Mouse (Mus musculus): ENCODE measurements around the gene Wdr1. TPM values are rescaled to one million over a fixed set of nuclear protein-coding genes. Genes with fewer than 3 reads are reported as not detected.
"Not testable (repeated sequence)": the region's sequence is repeated elsewhere in the genome, so short reads cannot be mapped to it uniquely, and the experiment has no call there.

Wdr1 gene
- total RNA-seq (2021): 100 to 1,000 TPM; 196 to 199 TPM
- long read RNA-seq, experiment 1, transcript Wdr1-205 (15 exons, 2,139 nt): minor isoform, 7 of 486 reads
- long read RNA-seq, experiment 1, transcript Wdr1-201 (15 exons, 3,089 nt): major isoform, 421 of 486 reads
- long read RNA-seq, experiment 1, partial matches to known transcripts: 27 of 486 reads
- long read RNA-seq, experiment 1, other reads (novel, unspliced or antisense): 28 of 486 reads
- long read RNA-seq, experiment 2, transcript Wdr1-201 (15 exons, 3,089 nt): major isoform, 331 of 389 reads
- long read RNA-seq, experiment 2, transcript Wdr1-205 (15 exons, 2,139 nt): minor isoform, 7 of 389 reads
- long read RNA-seq, experiment 2, partial matches to known transcripts: 21 of 389 reads
- long read RNA-seq, experiment 2, other reads (novel, unspliced or antisense): 28 of 389 reads

DNA sequence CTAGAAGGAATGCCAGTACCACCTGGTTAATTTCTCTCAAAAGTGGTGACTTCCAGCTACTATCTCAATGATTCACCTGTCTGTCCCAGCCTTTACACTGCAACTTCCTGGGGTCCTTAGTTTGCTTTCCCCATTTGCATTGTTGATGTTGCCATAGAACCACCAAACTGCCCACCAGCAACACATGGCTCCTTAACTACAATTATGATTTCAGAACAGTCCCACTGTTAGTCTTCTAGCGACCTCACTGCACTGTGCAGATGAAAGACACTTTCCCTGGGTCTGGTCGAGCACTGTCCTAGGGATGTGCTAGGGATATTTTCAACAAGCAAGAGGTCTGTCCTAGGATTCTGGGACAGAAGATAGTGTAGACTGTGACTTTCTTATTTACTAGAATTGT lies at the start of gene Wdr1:
Wdr1 (minus strand) TSS at position 101 of the 400 bp plus-strand sequence.
- DNase-seq (ENCODE audit: low spot score in 2 of 2): no peak
- intact Hi-C loops (cut with DNase I): no loop called here

DNA sequence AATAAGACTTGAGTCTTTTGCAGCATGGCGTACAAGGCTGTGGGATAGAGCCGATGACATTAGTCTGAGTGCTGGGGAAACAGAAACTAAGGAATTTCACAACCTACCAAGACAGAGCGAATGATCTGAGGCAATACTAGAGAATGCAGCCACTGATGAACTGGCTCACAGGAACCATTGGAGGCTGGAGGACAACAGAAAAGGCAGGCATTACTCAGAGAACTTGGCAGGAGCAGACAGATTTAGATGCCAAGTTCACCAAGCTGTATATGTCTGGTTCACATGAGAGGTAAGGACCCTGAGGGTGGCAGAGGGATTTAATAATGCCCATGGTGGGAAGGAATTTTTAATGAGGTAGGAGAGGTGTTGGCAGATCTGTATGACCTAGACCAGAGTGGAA lies 48.1 kb upstream of the Wdr1 start:
- intact Hi-C loops (cut with DNase I): no loop called here
- DNase-seq (ENCODE audit: low spot score in 2 of 2): no peak

DNA sequence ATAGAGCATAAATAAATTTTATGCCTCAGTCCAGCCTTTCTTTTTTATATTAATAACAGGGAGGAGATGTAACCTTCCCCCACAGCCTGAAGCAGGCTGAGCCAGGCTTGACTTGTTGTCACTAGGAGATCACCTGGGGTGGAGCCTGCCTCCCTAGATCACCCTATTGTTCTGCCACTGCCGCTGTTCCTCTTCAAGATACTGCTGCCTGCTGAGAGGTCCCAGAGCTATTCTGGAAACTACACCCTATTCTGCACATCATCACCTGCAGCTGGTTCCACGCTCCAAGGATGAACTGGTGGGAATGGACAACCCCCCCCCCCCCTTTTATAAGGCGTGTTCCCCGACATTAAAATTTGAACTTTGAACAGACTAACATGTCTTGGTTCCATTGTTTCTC lies 45.2 kb upstream of the Wdr1 start:
- intact Hi-C loops (cut with DNase I); DNase-seq (ENCODE audit: low spot score in 2 of 2): not testable (repeated sequence)

DNA sequence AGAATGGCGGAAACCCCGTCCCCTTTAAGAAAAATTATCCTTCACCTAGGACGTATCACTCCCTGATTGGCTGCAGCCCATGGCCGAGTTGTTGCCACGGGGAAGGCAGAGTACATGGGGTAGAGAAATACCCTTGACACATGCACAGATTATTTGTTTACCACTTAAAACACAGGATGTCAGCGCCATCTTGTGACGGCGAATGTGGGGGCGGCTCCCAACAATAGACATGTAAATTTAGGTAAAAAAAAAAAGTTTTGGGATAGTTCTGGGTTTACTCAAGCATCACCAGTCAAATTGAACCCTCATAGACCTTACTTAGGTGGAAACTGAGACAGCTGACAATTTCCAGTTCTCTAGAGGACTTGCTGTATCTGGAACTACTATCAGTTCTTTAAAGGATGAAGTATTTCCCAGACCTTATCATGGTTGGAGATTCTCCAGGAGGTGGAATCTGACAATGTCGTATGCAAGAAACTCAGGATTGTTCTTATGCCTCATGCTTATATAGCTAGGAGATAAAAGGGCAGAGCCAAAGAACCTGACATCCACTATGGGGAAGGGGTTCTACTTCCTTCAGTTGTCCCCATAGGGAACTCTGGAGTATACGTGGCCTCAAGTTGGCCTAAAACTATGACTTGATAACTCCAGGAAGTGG lies 35.8 kb upstream of the Wdr1 start:
- intact Hi-C loops (cut with DNase I): no loop called here
- DNase-seq (ENCODE audit: low spot score in 2 of 2): no peak

DNA sequence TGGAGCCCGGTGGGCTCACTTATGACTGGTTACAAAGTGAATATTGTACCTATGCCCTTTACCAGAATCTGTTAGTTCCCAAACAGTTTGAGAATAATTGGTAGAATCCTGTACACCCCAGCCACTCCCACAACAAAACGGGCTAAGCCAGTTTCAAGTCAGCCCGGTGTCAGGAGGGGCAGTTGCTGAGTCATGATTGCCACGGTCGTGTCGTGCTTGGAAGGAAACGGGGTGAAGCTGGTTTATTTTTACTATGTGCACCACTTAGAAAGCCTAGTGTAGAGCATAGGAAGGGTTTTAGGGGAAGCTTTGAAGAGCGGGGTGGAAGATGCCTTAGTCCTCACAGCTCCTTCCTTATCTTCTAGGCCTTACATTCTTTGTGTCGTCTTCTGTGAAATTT lies 25.9 kb upstream of the Wdr1 start:
- intact Hi-C loops (cut with DNase I): no loop called here
- DNase-seq (ENCODE audit: low spot score in 2 of 2): no peak

DNA sequence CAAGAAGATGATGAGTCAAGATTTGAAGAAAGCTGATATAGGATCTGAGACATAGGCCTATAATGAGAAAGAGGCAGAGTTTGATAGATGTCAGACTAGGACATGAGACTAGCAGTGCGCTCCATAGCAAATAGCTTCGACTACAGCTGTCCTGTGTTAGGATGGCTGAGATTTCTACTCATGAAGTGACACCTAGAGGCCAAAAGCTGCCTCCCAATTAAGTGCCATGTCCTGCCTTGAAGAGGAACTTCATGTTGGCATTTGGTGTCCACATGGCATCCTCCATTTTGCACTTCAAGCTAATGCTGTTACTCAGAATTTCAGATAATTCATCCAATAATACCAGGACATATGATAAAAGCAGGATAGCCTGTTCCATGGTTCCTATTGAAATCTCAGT lies 22.4 kb upstream of the Wdr1 start:
- intact Hi-C loops (cut with DNase I): no loop called here
- DNase-seq (ENCODE audit: low spot score in 2 of 2): no peak

DNA sequence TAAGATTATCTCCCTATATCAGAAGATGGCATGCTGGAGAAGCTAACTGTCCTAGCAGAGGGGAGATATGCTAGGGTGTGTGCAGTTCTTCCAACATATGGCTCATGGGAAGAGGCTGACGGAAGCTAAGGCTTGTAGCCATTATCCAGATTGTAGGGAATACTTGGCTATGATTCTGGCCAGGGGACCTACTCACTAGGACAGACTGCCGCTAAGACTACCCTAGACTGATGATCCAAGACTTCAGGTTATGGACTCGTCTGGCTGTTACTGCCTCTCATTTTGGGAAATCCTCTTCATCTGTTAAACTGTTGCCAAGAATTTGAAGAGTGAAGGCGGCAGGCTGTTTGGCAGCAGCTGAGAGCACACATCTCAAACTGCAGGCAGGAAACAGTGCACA lies 20.0 kb upstream of the Wdr1 start:
- DNase-seq (ENCODE audit: low spot score in 2 of 2): peak; percentile 32 to 55
- intact Hi-C loops (cut with DNase I): no loop called here

DNA sequence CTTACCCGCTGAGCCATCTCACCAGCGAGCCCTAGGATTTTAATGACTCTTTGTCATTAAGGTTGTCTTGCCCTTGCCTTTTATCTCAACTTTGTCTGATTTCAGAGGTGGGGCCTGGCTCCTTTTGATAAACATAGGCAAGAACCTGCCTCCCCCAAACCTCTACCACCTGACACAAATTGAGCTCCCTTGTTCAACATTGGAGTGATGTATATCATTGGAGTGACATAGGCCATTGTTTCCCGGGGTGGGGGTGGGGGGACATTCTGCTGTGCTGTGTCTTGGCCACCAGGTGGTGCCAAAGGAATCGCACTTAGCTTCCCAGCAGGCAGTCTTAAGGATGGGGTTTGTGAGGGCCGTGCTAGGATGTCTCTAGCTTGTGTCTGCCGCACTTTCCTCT lies 17.7 kb upstream of the Wdr1 start:
- DNase-seq (ENCODE audit: low spot score in 2 of 2): peak in 1 of 2 experiments; percentile 50
- intact Hi-C loops (cut with DNase I): loop anchor here (2.0 kb wide), 1 partner anchor 40 kb away; no protein-coding TSS in a partner anchor

DNA sequence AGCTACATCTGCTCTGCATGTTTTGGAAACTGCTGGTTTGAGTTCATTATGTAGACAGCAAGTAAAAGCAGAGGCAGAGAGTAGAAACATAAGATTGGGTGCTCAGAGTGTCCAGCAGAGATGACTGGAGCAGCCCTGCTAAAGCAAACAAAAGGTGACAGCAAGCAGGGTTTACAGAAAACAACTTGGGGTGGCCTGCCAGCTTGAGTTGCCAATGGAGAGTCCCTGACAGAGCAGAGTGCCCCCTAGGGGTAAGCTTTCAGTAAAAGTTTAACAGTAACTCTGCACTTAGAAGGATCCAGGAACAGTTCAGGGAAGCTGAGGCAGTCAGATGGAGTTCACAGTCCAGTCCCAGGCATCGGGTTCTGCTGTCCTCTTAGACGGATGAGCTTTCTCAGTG lies 7.9 kb upstream of the Wdr1 start:
- intact Hi-C loops (cut with DNase I): no loop called here
- DNase-seq (ENCODE audit: low spot score in 2 of 2): peak in 1 of 2 experiments; percentile 37

DNA sequence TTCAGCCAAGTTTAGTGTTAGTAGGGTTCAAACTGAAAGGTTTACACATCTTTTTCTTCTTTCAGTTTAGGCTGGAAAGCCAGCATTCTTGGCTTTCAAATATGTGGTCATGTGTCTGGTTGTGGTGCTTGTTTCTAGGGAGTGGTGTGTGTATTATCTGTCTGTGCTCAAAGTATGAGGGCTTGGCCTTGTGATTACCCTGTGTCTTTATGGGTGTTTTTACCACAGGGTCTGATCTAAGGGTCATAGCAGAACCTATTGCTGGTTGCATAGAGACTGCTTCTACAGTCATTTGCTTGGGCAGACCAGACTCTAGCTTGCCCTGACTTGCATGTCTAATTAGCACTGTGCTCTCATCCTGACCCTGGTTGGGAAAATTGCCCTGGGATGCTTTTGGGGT lies 5.6 kb upstream of the Wdr1 start:
- DNase-seq (ENCODE audit: low spot score in 2 of 2): no peak
- intact Hi-C loops (cut with DNase I): no loop called here

DNA sequence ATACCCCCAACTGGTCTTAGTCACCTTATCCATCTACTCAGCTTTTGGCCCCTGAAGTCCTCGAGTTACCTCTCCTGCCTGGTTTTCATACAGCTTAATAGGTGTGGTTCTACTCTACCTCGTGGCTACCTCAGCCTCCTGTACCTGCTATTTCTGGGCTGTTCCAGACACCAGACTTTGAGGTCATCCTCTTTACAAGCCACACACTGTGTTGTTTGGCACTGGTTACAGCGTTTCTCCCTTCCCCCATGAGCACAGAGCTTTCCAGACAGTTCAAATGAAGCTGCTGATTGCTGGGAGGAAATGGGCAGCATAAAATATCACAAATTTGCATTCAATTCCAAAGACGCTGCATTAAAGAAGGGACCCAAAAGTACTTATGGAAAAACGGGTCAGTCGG lies 1.8 kb upstream of the Wdr1 start:
- no peak for DNase-seq (ENCODE audit: low spot score in 2 of 2)
- intact Hi-C loops (cut with DNase I): no loop called here

DNA sequence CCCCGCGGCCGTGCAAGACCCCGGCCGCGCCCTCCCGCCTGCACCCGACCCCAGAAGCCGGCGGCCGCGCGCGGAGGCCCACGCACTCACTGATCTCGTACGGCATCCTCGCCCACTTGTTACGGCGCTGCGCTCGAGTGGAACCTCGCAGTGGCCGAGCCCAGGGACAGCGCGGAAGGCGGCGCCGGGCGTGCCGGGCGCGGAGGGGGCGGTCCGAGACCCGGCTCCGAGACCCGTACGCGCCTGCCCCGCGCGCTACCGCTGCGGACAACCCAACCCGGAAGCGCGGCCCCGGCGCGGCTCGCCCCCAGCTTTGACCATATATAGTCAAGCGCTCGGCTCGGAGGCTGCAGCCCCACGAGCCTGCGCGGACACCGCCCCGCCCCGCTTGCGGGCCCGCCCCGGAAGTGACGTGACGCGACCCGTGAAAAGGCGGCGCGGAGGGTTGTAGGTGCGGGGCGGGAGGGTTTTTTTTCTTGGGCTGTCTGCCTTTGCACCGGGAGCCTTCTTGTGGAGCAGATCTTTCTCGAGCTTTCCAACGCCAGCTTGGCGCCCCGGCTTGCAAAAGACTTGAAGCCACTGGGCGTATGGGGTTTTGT lies 1.5 kb downstream of the Wdr1 start:
- peak; percentile 97 to 98 for DNase-seq (ENCODE audit: low spot score in 2 of 2)
- intact Hi-C loops (cut with DNase I): no loop called here

DNA sequence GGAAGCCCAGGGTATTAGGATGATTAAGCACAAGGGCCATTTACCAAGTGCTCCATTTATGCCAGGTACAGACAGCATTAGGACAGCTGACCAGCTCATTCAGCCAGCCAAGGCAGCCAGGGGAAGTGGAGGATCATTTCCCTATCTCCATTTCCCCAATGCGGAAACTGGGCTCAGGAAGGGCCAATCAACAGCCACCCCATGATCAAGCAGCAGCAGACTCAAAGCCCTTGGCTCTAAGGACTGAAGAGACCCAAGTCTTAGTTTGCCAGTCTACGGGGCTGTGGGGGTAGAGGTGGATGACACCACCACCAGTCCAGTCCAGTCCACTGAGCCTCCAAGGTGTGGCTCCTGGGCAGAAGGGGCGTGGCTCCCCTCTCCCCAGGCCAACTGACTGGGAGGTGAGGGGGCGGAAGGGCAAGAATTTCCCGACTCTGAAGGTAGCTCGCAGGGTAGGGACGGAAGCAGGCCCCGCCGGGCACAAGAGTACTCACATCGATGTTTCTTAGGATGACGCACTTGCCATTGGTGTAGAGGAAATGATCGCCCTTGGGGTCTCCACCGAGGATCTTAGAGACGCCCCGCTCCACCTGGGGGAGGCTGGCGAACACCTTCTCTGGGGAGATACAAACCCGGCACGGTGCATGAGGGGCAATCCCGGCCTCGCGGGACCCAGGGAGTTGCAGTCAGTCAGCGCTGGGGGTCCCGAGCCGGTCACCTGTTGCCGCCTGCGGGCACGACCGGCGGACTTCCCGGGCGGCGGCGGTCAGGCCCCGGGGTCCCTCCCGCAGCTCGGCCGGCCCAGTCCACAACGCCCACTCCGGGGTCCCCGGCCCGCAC lies 2.2 kb downstream of the Wdr1 start:
- intact Hi-C loops (cut with DNase I): no loop called here
- peak; percentile 17 to 20 for DNase-seq (ENCODE audit: low spot score in 2 of 2)

DNA sequence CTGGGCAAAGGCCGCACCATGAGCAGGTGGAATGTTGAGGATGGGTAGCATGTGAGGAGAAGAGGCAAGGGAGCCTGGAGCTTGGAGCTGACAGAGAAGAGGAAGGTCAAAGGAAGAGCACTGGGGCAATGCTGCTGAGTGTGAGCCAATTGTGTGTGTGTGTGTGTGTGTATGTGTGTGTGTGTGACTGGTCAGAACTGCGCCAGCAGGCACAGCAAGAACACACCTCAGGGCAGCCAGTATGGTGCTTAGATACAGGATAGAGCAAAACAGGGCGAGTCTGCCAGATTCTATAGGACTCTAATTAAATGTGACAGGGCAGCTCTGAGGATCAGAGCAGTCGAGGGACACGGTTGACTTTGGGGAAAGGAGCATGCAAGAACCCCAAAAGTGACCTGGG lies 4.2 kb downstream of the Wdr1 start:
- no peak for DNase-seq (ENCODE audit: low spot score in 2 of 2)
- intact Hi-C loops (cut with DNase I): no loop called here

DNA sequence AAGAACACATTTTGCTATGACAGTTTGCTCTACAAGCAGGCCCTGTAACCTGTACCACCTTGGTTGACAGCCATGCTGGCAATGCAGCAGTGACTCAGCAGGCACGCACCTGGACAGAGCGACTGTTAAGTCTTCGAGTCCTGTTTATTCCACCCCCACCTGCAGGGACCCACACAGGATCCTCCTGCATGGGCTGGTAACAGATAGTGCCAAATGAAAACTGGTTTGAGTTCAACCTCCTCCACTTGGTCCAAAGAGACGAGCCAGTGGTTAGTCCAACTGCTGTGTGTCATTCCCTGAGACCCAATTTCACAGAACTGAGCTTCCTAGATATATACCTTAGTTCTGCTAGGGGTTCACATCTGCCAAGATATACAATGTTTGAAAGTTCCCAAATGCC lies 5.2 kb downstream of the Wdr1 start:
- DNase-seq (ENCODE audit: low spot score in 2 of 2): no peak
- intact Hi-C loops (cut with DNase I): no loop called here

DNA sequence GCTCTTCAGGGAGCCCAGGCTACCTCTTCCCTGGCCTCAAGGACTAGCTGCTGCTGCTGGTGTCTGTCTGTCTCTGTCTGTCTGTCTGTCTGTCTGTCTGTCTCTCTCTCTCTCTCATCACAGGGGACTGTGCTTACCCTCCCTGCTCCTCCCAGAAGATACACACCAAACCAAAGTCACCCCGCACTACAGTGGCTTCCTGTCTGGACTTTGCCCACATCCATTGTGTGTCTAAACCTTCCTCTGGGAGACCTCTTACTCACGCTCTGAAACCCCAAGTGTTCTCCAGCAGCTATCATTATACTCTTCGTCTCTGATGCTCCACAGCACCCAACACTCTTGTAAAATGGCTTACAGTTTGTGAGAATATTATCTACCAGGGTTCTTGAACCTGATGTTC lies 6.6 kb downstream of the Wdr1 start:
- DNase-seq (ENCODE audit: low spot score in 2 of 2): no peak
- intact Hi-C loops (cut with DNase I): no loop called here

DNA sequence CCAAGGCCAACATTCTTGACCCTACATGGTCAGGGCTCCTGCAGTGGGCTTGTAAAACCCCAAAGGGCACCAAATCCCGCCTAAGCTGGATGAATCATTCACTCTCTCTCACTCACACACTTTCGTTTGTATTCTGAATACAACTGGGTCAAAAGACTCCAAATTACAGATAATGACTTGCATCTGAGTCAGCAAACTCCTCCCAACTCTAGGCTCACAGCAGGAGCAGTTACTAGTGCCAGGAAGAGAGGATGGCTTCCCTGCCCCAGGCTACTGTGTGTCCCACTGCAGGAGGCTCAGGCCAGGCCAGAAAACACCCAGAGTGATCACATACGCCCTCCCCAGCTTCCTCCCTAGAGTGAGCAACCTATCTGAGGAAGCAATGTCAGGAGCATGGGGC lies 9.1 kb downstream of the Wdr1 start:
- peak in 1 of 2 experiments; percentile 39 for DNase-seq (ENCODE audit: low spot score in 2 of 2)
- intact Hi-C loops (cut with DNase I): no loop called here

DNA sequence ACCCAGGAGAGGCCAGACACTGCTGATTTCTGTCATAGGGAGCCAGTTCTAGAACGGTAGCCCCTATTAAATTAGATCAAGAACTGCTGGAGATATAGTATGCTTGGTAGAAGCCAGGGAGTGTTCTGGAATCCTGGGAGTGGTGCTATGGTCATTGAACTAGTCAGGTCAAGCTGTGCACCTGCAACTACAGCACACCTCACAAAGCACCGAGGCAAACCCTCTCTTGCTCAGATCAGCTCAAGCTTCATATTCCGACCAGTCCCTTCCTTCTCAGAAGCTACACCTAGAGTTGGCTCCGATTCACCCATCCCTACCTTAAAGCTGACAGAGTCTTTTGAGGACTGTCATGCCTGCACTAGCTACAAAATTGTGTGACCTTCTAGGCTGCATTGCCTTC lies 9.5 kb downstream of the Wdr1 start:
- intact Hi-C loops (cut with DNase I): no loop called here
- no peak for DNase-seq (ENCODE audit: low spot score in 2 of 2)

DNA sequence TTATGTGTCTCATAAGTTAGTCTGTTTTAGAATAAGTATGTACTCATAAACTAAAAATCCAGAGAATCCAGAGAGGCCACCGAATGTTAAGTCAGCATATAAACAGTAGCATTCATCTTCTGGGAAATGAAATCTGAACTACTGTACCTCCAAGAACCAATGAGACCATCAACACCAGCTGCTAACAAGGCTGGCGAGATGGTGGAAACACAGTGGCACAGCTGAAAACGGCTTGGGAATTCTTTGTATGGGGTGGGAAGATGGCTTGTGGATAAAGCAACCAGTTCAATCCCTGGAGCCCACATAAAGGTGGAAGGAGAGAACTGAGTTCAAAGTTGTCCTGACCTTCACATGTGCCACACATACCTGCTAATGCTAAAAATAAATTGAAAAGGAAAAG lies 10.4 kb downstream of the Wdr1 start:
- intact Hi-C loops (cut with DNase I): no loop called here
- DNase-seq (ENCODE audit: low spot score in 2 of 2): no peak

DNA sequence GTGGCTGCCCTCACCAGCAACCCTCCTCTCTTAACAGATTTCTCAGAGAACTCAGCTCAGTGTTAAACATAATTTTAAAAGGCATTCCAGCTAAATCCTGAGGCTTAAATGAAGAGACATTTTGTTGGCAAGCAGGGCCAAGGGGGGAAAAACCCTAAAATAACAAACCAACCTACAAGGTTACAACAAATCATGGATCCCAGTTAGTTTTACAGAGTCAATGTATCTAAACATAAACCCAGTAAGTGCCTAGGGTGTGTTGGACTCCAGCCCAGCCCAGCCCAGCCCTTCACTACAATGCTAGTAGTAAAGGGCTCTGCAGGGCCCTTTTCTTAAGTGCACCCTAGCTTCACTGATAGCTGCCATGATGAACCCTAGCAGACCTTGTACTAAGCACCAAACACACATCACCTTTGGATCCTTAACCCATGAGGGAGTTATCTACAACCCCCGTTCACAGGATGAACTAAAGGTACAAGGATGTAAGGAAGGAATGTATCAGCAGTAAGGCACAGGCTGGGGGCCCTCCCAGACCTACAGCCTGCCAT lies 12.7 kb downstream of the Wdr1 start:
- intact Hi-C loops (cut with DNase I): no loop called here
- no peak for DNase-seq (ENCODE audit: low spot score in 2 of 2)
